12 mouse cellular contexts compared by ENCODE assay signal in genomic region chr1:43462666-43463065, GRCm38 (mm10). TPM values are rescaled to one million over a fixed set of nuclear protein-coding genes. Genes with fewer than 3 reads are reported as not detected.
DNase-seq lines count a peak whose midpoint lies in the region; ATAC-seq and TF ChIP-seq lines count a peak whose summit lies in the region.
"Had no signal": no experiment of that assay in that cellular context is flagged by ENCODE, and none has a peak within 500 bp of the region (broad histone marks: within the 10 kb centered on the region; RNA-seq: fewer than 3 reads in every experiment).

No protein-coding gene starts in this region.

- TF ChIP-seq CTCF in forebrain, postnatal 0 days (IDR thresholded peaks at IDR 0.05; ENCODE audit: low read depth), result no peak

- H3K4me2 ChIP-seq in embryonic facial prominence, embryonic 12.5 days (replicated peaks), result no peak overlapping the region
- no peak overlapping the region for H3K4me2 ChIP-seq in forebrain, postnatal 0 days (ENCODE audit: low read depth)
- H3K4me2 ChIP-seq: limb, embryonic 15.5 days had no signal

- no peaks in the 10 kb centered on the region for H3K9me3 ChIP-seq in embryonic facial prominence, embryonic 12.5 days
- H3K9me3 ChIP-seq in embryonic facial prominence, embryonic 10.5 days, result no peaks in the 10 kb centered on the region
- H3K9me3 ChIP-seq in forebrain, postnatal 0 days (ENCODE audit: low read length), result no peaks in the 10 kb centered on the region
- H3K9me3 ChIP-seq: limb, embryonic 15.5 days had no signal

- no peak overlapping the region for H3K9ac ChIP-seq in embryonic facial prominence, embryonic 12.5 days
- H3K9ac ChIP-seq in forebrain, postnatal 0 days, result no peak overlapping the region
- H3K9ac ChIP-seq: limb, embryonic 15.5 days had no signal

- H3K4me1 ChIP-seq in embryonic facial prominence, embryonic 12.5 days, result peaks cover 34% of the 10 kb centered on the region
- peaks cover 12% of the 10 kb centered on the region for H3K4me1 ChIP-seq in embryonic facial prominence, embryonic 10.5 days
- H3K4me1 ChIP-seq in forebrain, postnatal 0 days (ENCODE audit: insufficient read depth), result 0 out of 2 replicates have a peak, but pooled peaks cover under 1% of the 10 kb centered on the region

- H3K4me3 ChIP-seq in embryonic facial prominence, embryonic 12.5 days, result no peak overlapping the region
- no peak overlapping the region for H3K4me3 ChIP-seq in embryonic facial prominence, embryonic 10.5 days
- H3K4me3 ChIP-seq in forebrain, postnatal 0 days (ENCODE audit: low read depth, low read length), result no peak overlapping the region
- H3K4me3 ChIP-seq: limb, embryonic 15.5 days had no signal

- no peaks in the 10 kb centered on the region for H3K27me3 ChIP-seq in embryonic facial prominence, embryonic 12.5 days
- H3K27me3 ChIP-seq in embryonic facial prominence, embryonic 10.5 days (replicated peaks; ENCODE audit: low read depth, poor library complexity, severe bottlenecking), result no peaks in the 10 kb centered on the region
- H3K27me3 ChIP-seq in forebrain, postnatal 0 days (ENCODE audit: insufficient read depth, low read length), result no peaks in the 10 kb centered on the region
- H3K27me3 ChIP-seq: limb, embryonic 15.5 days; Patski had no signal

- 67% methylated on average over 4 of the region's 4 CpGs for WGBS in embryonic facial prominence, embryonic 12.5 days
- 83% methylated on average over 4 of the region's 4 CpGs for WGBS in embryonic facial prominence, embryonic 10.5 days
- WGBS in forebrain, postnatal 0 days, result 81% methylated on average over 4 of the region's 4 CpGs

- 0 out of 2 replicates have a peak, but pooled peaks cover 6% of the 10 kb centered on the region for H3K36me3 ChIP-seq in embryonic facial prominence, embryonic 12.5 days
- peaks cover 16% of the 10 kb centered on the region for H3K36me3 ChIP-seq in embryonic facial prominence, embryonic 10.5 days (replicated peaks)
- no peaks in the 10 kb centered on the region for H3K36me3 ChIP-seq in forebrain, postnatal 0 days (ENCODE audit: insufficient read depth)
- H3K36me3 ChIP-seq: limb, embryonic 15.5 days had no signal

- intact Hi-C loops in left cerebral cortex, postnatal 14 days (cut with DNase I), result no loop called here

- ATAC-seq in embryonic facial prominence, embryonic 12.5 days (ENCODE audit: insufficient number of reproducible peaks, insufficient read depth, low FRiP score, low TSS enrichment), result no peak
- ATAC-seq in granulocyte monocyte progenitor cell, adult 5-6 weeks (replicated peaks; ENCODE audit: poor library complexity, severe bottlenecking), result peak; percentile 32
- no peak for ATAC-seq in forebrain, postnatal 0 days
- ATAC-seq: inflammation-experienced regulatory T-cells, adult 6 months; Patski had no signal

- 0 out of 2 replicates have a peak overlapping the region, but pooled peaks have one; percentile 14 for H3K27ac ChIP-seq in embryonic facial prominence, embryonic 12.5 days
- H3K27ac ChIP-seq in embryonic facial prominence, embryonic 10.5 days (replicated peaks), result no peak overlapping the region
- H3K27ac ChIP-seq in forebrain, postnatal 0 days (ENCODE audit: low read depth, low read length), result no peak overlapping the region
- H3K27ac ChIP-seq: limb, embryonic 15.5 days had no signal

- DNase-seq in embryonic facial prominence, embryonic 10.5 days (ENCODE audit: low spot score), result no peak
- peak; percentile 44 for DNase-seq in lung, postnatal 14 days
- DNase-seq in lung, postnatal 25 days (ENCODE audit: low spot score), result no peak
- DNase-seq in cerebellum, adult 11-12 months, result no peak
- no peak for DNase-seq in left cerebral cortex, postnatal 14 days (ENCODE audit: low spot score in 2 of 2)
- no peak for DNase-seq in forebrain, postnatal 0 days
- DNase-seq: kidney, postnatal 10 days had no signal

RNA-seq across cellular contexts. Expression of gene Nck2, which starts 18.3 kb away (rescaled TPM):
- polyA plus RNA-seq in embryonic facial prominence, embryonic 12.5 days (2016; fragmentation: Nextera tagmentation; extraction: Ambion mirVana), result 57.5 and 62.5 TPM in 2 replicates
- 50.3 and 52.5 TPM in 2 replicates for polyA plus RNA-seq in embryonic facial prominence, embryonic 10.5 days (2016; fragmentation: Nextera tagmentation; extraction: Ambion mirVana)
- 14.8 and 23.3 TPM in 2 replicates for total RNA-seq in granulocyte monocyte progenitor cell, adult 5-6 weeks (2014; fragmentation: Nextera tagmentation)
- 11.9 and 13.1 TPM in 2 replicates for total RNA-seq in granulocyte monocyte progenitor cell, adult 5-6 weeks (2017)
- 10 to 100 TPM; 33.4 to 33.7 TPM for total RNA-seq in left cerebral cortex, postnatal 14 days (2021)
- 79.2 and 84.2 TPM in 2 replicates for total RNA-seq in forebrain, postnatal 0 days (2014; rRNA removed)
- polyA plus RNA-seq in forebrain, postnatal 0 days (2015; fragmentation: Nextera tagmentation; extraction: Ambion mirVana), result 40.3 and 43.8 TPM in 2 replicates
